Mouse (Mus musculus) forebrain, embryonic 16.5 days (tissue): Measurements from ENCODE around the gene Caap1. TPM values are rescaled to one million over a fixed set of nuclear protein-coding genes. Genes with fewer than 3 reads are reported as not detected.

Source experiments
- ATAC-seq: fragments of 200-750 bp; cut with Nextera tagmentation; 2 replicates; pipeline ENCODE4 v1.8.0; 2017; ENCODE audit warnings: mild to moderate bottlenecking, moderate library complexity
- H3K27ac ChIP-seq: fragments of 300-500 bp; sonication (generic); 2 replicates; pipeline ENCODE4 v1.5.1; 2014; ENCODE audit warnings: low read length, control low read depth
- H3K27me3 ChIP-seq: fragments of 300-500 bp; sonication (generic); replicated peaks from 2 replicates; pipeline ENCODE4 v1.6.1; 2014; ENCODE audit warnings: low read length; ENCODE audit not compliant: control insufficient read depth, insufficient read depth
- H3K36me3 ChIP-seq: fragments of 300-500 bp; sonication (generic); 2 replicates; pipeline ENCODE4 v1.6.1; 2014; ENCODE audit not compliant: control insufficient read depth, insufficient read depth
- H3K4me1 ChIP-seq: fragments of 300-500 bp; sonication (generic); replicated peaks from 2 replicates; pipeline ENCODE4 v1.6.1; 2014; ENCODE audit warnings: low read length; ENCODE audit not compliant: control insufficient read depth, insufficient read depth
- H3K4me2 ChIP-seq: fragments of 300-500 bp; sonication (generic); 2 replicates; pipeline ENCODE4 v1.6.1; 2014; ENCODE audit warnings: mild to moderate bottlenecking, low read length, control low read depth
- H3K4me3 ChIP-seq: fragments of 300-500 bp; sonication (generic); replicated peaks from 2 replicates; pipeline ENCODE4 v1.5.1; 2014; ENCODE audit warnings: mild to moderate bottlenecking, low read length, control low read depth
- H3K9ac ChIP-seq: fragments of 300-500 bp; sonication (generic); replicated peaks from 2 replicates; pipeline ENCODE4 v1.6.1; 2014; ENCODE audit warnings: low read depth, low read length, control low read depth
- H3K9me3 ChIP-seq: fragments of 300-500 bp; sonication (generic); 2 replicates; pipeline ENCODE4 v1.6.1; 2016; ENCODE audit warnings: low read length; ENCODE audit not compliant: control insufficient read depth
- WGBS: fragments of 180-500 bp; shearing (Covaris S2); extraction: QIAGEN DNeasy Blood & Tissue Kit; methylation state at CpG from one replicate; pipeline ENCODE4 v1.1.7; 2014; 5-methylcytosine and 5-hydroxymethylcytosine counted together
- polyA plus RNA-seq: library from polyadenylated mRNA; unstranded; fragments of >200 nt; fragmentation: Nextera tagmentation; extraction: Ambion mirVana; gene quantifications from 2 replicates; pipeline ENCODE4 v1.2.1, GENCODE M21; 2015

Gene Caap1
- polyA plus RNA-seq, 1 experiment from 2014 or later, result 18.7 TPM

DNA sequence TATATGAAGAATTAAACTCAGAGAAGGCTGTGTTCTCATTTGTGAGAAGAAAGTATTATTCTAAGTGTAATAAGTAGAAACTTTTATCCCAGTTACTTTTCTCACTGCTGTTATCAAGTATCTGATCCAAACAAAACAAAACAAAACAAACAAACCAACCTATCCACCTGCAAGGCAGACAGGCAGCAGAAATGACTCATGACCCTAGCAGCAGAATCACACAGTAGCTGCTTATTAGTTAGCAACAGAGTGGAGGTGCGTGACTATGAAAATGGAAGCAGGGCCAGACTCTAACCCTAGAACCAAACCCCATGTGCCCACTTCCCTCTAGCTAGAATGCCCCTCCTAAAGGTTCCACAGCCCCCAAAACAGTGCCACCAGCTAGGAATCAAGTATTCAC lies 27.1 kb downstream of the Caap1 start:
- Histone ChIP-seq H3K9me3 (no peaks in the 10 kb centered on the region), H3K9ac (no peak overlapping the region)
- ATAC-seq, result no peak

DNA sequence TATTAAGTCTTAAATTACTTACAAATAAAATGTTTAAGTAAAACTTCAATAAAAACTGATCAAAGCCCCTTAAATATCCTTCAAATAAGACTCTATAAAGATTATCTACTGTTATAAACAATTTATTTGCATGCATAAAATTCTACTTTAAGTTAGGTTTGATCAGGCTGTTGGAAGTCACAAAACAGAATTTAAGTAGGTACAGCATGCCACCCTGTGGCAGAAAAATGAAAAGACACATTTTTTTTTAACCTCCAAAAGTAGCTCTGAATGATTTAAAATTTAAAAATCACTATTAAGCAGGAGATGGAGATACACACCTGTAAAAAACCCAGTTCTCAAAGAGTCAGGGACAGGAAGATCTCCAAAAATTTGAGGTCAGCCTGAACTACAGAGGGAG lies 33.3 kb downstream of the Caap1 start:
- Histone ChIP-seq H3K27me3 (no peaks in the 10 kb centered on the region), H3K4me1 (no peaks in the 10 kb centered on the region), H3K4me3 (no peak overlapping the region), H3K4me2 (no peak overlapping the region), H3K9ac (no peak overlapping the region), H3K36me3 (no peaks in the 10 kb centered on the region), H3K27ac (no peak overlapping the region), H3K9me3 (no peaks in the 10 kb centered on the region)
- no peak for ATAC-seq

More for the DNA sequence above, 27.1 kb downstream of the Caap1 start:
- no peak overlapping the region for H3K27ac ChIP-seq
- no peak overlapping the region for H3K4me2 ChIP-seq
- no peak overlapping the region for H3K4me3 ChIP-seq
- H3K27me3 ChIP-seq, result no peaks in the 10 kb centered on the region
- WGBS, result 100% methylated on average over 1 of the region's 1 CpGs
- H3K4me1 ChIP-seq, result no peaks in the 10 kb centered on the region
- no peaks in the 10 kb centered on the region for H3K36me3 ChIP-seq

- ATAC-seq, result 0 out of 2 replicates have a peak, but pooled peaks have one; percentile 49
- no peaks in the 10 kb centered on the region for H3K9me3 ChIP-seq
- no peaks in the 10 kb centered on the region for H3K27me3 ChIP-seq
- H3K4me1 ChIP-seq, result no peaks in the 10 kb centered on the region
- no peaks in the 10 kb centered on the region for H3K36me3 ChIP-seq
- H3K4me2 ChIP-seq, result no peak overlapping the region
- H3K27ac ChIP-seq, result no peak overlapping the region
- no peak overlapping the region for H3K9ac ChIP-seq
- 67% methylated on average over 4 of the region's 4 CpGs for WGBS
- no peak overlapping the region for H3K4me3 ChIP-seq
Observed at GRCm38 (mm10) chr4:94517631-94518030, 39.0 kb downstream of the Caap1 start.

DNA sequence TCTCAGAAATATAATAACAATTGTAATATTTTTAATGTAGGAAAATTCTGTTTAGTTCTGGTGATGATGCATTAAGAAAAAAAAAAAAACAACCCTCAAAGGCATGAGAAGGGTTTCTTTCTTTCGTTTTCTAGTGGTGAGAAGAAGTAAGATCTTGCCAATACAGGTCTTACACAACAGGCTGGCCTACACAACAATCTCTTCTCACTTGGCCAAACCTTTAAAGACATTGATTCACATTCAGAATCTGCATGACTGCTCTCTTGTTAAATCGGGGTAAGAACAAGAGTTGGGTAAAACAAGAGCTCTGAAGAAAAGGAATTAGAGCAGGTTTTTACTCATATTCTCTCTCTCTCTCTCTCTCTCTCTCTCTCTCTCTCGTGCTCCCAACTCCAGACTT lies 41.2 kb downstream of the Caap1 start:
- WGBS, result 60% methylated on average over 3 of the region's 3 CpGs
- Histone ChIP-seq H3K4me3 (no peak overlapping the region), H3K27ac (no peak overlapping the region), H3K36me3 (no peaks in the 10 kb centered on the region), H3K27me3 (no peaks in the 10 kb centered on the region), H3K9ac (no peak overlapping the region), H3K4me2 (no peak overlapping the region), H3K4me1 (no peaks in the 10 kb centered on the region), H3K9me3 (no peaks in the 10 kb centered on the region)
- no peak for ATAC-seq

GRCm38 (mm10) chr4:94476749-94477399 lies 79.7 kb downstream of the Caap1 start:
- WGBS, result 66% methylated on average over 18 of the region's 18 CpGs
- peak; percentile 72 for ATAC-seq
- Histone ChIP-seq H3K36me3 (no peaks in the 10 kb centered on the region; the same call in 1 of the 2 replicates), H3K27me3 (no peaks in the 10 kb centered on the region), H3K9me3 (no peaks in the 10 kb centered on the region), H3K9ac (no peak overlapping the region), H3K27ac (no peak overlapping the region), H3K4me3 (no peak overlapping the region; the same call in 1 of the 2 replicates), H3K4me2 (peak overlapping the region; percentile 11), H3K4me1 (peaks cover 3% of the 10 kb centered on the region)

DNA sequence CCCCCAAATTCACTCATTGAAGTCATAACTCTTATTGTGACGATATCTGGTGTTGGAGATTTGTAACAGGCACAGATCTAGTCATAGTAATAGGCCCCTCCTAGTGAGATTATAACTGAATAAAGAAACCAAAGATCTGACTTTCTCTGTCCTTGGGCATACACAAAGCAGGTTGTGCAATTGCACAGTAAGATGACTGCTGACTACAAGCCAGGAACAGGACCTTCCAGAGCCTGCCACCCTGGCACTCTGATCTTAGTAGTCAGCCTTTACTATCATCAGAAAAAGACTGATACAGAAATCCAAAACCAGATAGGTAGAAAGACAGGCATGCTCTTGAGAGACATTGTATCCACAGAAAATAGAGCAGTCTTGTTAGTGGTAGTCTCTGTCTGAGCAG lies 83.3 kb downstream of the Caap1 start:
- H3K4me3 ChIP-seq, result no peak overlapping the region
- no peak overlapping the region for H3K9ac ChIP-seq
- no peak overlapping the region for H3K4me2 ChIP-seq
- H3K27me3 ChIP-seq, result no peaks in the 10 kb centered on the region
- WGBS, result 97% methylated on average over 1 of the region's 1 CpGs
- H3K4me1 ChIP-seq, result peaks cover 3% of the 10 kb centered on the region
- H3K27ac ChIP-seq, result no peak overlapping the region
- no peaks in the 10 kb centered on the region for H3K9me3 ChIP-seq
- no peaks in the 10 kb centered on the region; the same call in 1 of the 2 replicates for H3K36me3 ChIP-seq
- ATAC-seq, result no peak

DNA sequence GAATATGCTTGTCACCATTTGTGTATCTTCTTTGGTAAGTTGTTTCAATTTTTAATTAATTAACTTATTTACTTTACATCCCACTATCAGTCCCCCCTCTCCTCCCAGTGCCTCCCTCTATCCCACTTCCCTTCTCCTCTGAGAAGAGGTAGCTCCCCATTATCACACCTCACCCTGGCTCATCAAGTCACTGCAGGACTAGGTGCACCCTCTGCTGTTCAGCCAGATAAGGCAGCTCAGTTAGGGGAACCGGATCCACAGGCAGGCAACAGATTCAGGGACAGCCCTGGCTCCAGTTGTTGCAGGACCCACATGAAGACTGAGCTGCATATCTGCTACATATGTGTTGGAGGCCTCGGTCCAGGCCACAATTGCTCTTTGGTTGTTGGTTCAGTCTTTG lies 97.2 kb downstream of the Caap1 start:
- no peak for ATAC-seq
- H3K9ac ChIP-seq, result no peak overlapping the region

GRCm38 (mm10) chr4:94454857-94455256 lies 101.7 kb downstream of the Caap1 start:
- Histone ChIP-seq H3K27ac (no peak overlapping the region), H3K4me2 (no peak overlapping the region), H3K4me3 (no peak overlapping the region), H3K36me3 (no peaks in the 10 kb centered on the region), H3K9ac (no peak overlapping the region), H3K27me3 (no peaks in the 10 kb centered on the region), H3K9me3 (no peaks in the 10 kb centered on the region), H3K4me1 (no peaks in the 10 kb centered on the region)
- ATAC-seq, result no peak
- 96% methylated on average over 1 of the region's 1 CpGs for WGBS

More for the DNA sequence above, 97.2 kb downstream of the Caap1 start:
- Histone ChIP-seq H3K4me3 (no peak overlapping the region), H3K27ac (no peak overlapping the region), H3K9me3 (no peaks in the 10 kb centered on the region), H3K4me2 (no peak overlapping the region), H3K36me3 (peaks cover 4% of the 10 kb centered on the region; the same call in 1 of the 2 replicates), H3K4me1 (no peaks in the 10 kb centered on the region), H3K27me3 (no peaks in the 10 kb centered on the region)
- WGBS, result 85% methylated on average over 2 of the region's 2 CpGs
